Mouse (Mus musculus): Measurements from ENCODE around the gene Jak2. TPM values are rescaled to one million over a fixed set of nuclear protein-coding genes. Genes with fewer than 3 reads are reported as not detected.

Gene Jak2
- polyA plus RNA-seq, 1 experiment from 2014 or later = 12.8 TPM

GRCm38 (mm10) chr19:29360251-29360650, 108.6 kb downstream of the Jak2 start:
- ATAC-seq (ENCODE audit: low FRiP score) (no peak), DNase-seq (ENCODE audit: low spot score, missing footprints) (peak; percentile 51)
- WGBS = 82% methylated on average over 5 of the region's 5 CpGs
- peaks cover 6% of the 10 kb centered on the region; the same call in 1 of the 2 replicates for H3K4me1 ChIP-seq (ENCODE audit: control insufficient read depth, insufficient read depth, low read length)
- H3K4me2 ChIP-seq = no peak overlapping the region
- no peak overlapping the region for H3K4me3 ChIP-seq (ENCODE audit: low read depth, low read length)
- no peaks in the 10 kb centered on the region; the same call in 1 of the 2 replicates for H3K27me3 ChIP-seq (ENCODE audit: control insufficient read depth, insufficient read depth, low read length)
- H3K36me3 ChIP-seq (ENCODE audit: control insufficient read depth, insufficient read depth, low read length) = no peaks in the 10 kb centered on the region
- H3K27ac ChIP-seq (ENCODE audit: low read depth, low read length) = no peak overlapping the region
- H3K9ac ChIP-seq (ENCODE audit: low read length) = no peak overlapping the region
- no peaks in the 10 kb centered on the region for H3K9me3 ChIP-seq (ENCODE audit: control insufficient read depth, low read length)

GRCm38 (mm10) chr19:29361468-29362130, 110.0 kb downstream of the Jak2 start:
- Histone ChIP-seq H3K27ac (ENCODE audit: low read depth, low read length) (no peak overlapping the region), H3K9me3 (ENCODE audit: control insufficient read depth, low read length) (no peaks in the 10 kb centered on the region), H3K9ac (ENCODE audit: low read length) (peak overlapping the region; percentile 77), H3K4me2 (peak overlapping the region; percentile 78), H3K4me3 (ENCODE audit: low read depth, low read length) (peak overlapping the region; percentile 59), H3K36me3 (ENCODE audit: control insufficient read depth, insufficient read depth, low read length) (no peaks in the 10 kb centered on the region), H3K4me1 (ENCODE audit: control insufficient read depth, insufficient read depth, low read length) (peaks cover 6% of the 10 kb centered on the region; the same call in 1 of the 2 replicates), H3K27me3 (ENCODE audit: control insufficient read depth, insufficient read depth, low read length) (no peaks in the 10 kb centered on the region; the same call in 1 of the 2 replicates)
- 2% methylated on average over 33 of the region's 33 CpGs for WGBS
- ATAC-seq (ENCODE audit: low FRiP score) (peak; percentile 100), DNase-seq (ENCODE audit: low spot score, missing footprints) (peak; percentile 96)

DNA sequence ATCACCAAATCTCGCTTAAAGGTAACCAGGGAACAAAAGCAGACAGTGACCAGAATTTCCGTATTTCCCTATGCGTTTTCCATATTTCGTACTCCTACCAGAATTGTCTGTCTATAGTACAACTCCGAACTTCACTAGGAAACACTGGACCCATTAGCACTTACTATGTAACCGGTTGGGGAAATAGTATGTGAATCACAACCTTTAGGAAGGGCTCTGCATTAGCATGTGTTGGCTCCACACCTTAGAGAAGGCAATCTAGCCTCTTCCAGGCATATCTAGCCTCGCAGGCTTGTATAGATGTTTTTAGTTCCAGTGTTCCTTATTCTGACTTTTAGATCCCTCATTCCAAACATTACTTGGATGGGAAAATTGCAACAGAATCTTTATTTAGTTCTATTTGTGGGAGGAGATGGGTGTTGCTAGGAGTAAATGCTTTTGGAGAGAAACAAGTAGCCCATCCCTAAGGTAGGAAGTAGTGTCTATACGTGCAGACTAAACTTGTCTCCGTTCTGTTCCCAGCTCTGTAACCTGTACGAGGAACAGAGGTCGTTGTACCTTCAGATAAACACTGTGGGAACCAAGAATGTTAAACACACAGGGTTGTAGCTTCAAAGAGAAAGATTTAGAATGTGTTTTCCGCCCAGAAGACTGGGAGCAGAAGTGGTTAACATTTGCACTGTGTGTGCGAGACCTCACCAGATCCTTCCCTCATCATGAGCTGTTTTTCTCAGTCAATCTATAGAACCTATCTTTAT, 110.7 kb downstream of the Jak2 start:
- peaks cover 6% of the 10 kb centered on the region; the same call in 1 of the 2 replicates for H3K4me1 ChIP-seq (ENCODE audit: control insufficient read depth, insufficient read depth, low read length)
- 48% methylated on average over 13 of the region's 13 CpGs for WGBS
- no peaks in the 10 kb centered on the region for H3K36me3 ChIP-seq (ENCODE audit: control insufficient read depth, insufficient read depth, low read length)
- H3K9me3 ChIP-seq (ENCODE audit: control insufficient read depth, low read length) = no peaks in the 10 kb centered on the region
- H3K9ac ChIP-seq (ENCODE audit: low read length) = peak overlapping the region; percentile 57
- peak overlapping the region; percentile 59 for H3K4me3 ChIP-seq (ENCODE audit: low read depth, low read length)
- DNase-seq (ENCODE audit: low spot score, missing footprints) = no peak
- ATAC-seq (ENCODE audit: low FRiP score) = no peak
- no peaks in the 10 kb centered on the region; the same call in 1 of the 2 replicates for H3K27me3 ChIP-seq (ENCODE audit: control insufficient read depth, insufficient read depth, low read length)
- peak overlapping the region; percentile 78 for H3K4me2 ChIP-seq
- H3K27ac ChIP-seq (ENCODE audit: low read depth, low read length) = no peak overlapping the region

Other genes with a start within 250 kb of the Jak2 start
- 96.7 and 97.2 TPM in 2 replicates for gene Ak3, start 203.9 kb upstream of the Jak2 start, polyA plus RNA-seq (2014; fragmentation: Nextera tagmentation; extraction: Ambion mirVana)
- 52.4 and 52.5 TPM in 2 replicates for gene Rcl1, start 150.5 kb upstream of the Jak2 start, polyA plus RNA-seq (2014; fragmentation: Nextera tagmentation; extraction: Ambion mirVana)
- gene Insl6, start 73.5 kb downstream of the Jak2 start, polyA plus RNA-seq (2014; fragmentation: Nextera tagmentation; extraction: Ambion mirVana) = 6.3 and 8.0 TPM in 2 replicates
- gene Rln1, start 82.8 kb downstream of the Jak2 start, polyA plus RNA-seq (2014; fragmentation: Nextera tagmentation; extraction: Ambion mirVana) = 0.77 and 0.82 TPM in 2 replicates
- 60.4 and 68.1 TPM in 2 replicates for gene Plgrkt, start 115.6 kb downstream of the Jak2 start, polyA plus RNA-seq (2014; fragmentation: Nextera tagmentation; extraction: Ambion mirVana)
- gene Cd274, start 115.6 kb downstream of the Jak2 start, polyA plus RNA-seq (2014; fragmentation: Nextera tagmentation; extraction: Ambion mirVana) = 0.34 and 0.77 TPM in 2 replicates
- not detected in 2 replicates for gene Pdcd1lg2, start 159.1 kb downstream of the Jak2 start, polyA plus RNA-seq (2014; fragmentation: Nextera tagmentation; extraction: Ambion mirVana)

Data from midbrain, embryonic 11.5 days (tissue).